Mouse (Mus musculus): ENCODE results near the gene Cttnbp2nl.

- no peak for TF ChIP-seq EP300 (IDR thresholded peaks at IDR 0.05)
- TF ChIP-seq CTCF (IDR thresholded peaks at IDR 0.05) = no peak
Observed at GRCm38 (mm10) chr3:104962866-104963265, 90.1 kb downstream of the Cttnbp2nl start.

Data from lung, postnatal 0 days (tissue).